Mouse (Mus musculus): ENCODE data around the gene Itgb5.

DNA sequence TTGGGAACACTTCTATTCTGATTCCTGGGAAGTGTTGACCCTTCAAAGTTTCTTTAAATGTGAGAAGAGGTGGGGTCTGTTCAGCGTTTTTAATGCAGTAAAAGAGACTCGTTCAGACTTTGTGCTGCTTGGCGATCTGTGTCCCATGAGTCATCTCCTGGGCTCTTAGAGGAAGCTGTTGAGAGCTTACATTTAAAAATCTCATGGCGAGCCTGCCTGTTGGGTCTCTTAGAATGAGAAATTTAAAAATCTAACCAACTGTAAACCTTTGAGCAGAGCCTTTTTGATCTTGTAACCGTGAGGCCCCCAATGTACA is 93.5 kb downstream of the Itgb5 start:
- no peak for TF ChIP-seq CTCF (IDR thresholded peaks at IDR 0.05; ENCODE audit: low read depth)
- TF ChIP-seq EP300 (optimal IDR thresholded peaks at IDR 0.05): no peak
